Mouse (Mus musculus) heart, postnatal 0 days (tissue): ENCODE data around the gene Negr1.

ENCODE experiments used
- CTCF ChIP-seq: IDR thresholded peaks from 2 replicates; pipeline ENCODE4 v1.5.1; 2016; ENCODE audit warnings: antibody characterized with exemption, control low read depth, low read depth
- EP300 ChIP-seq: IDR thresholded peaks from 2 replicates; pipeline ENCODE4 v1.6.1; 2016; ENCODE audit warnings: antibody characterized with exemption, low read depth

DNA sequence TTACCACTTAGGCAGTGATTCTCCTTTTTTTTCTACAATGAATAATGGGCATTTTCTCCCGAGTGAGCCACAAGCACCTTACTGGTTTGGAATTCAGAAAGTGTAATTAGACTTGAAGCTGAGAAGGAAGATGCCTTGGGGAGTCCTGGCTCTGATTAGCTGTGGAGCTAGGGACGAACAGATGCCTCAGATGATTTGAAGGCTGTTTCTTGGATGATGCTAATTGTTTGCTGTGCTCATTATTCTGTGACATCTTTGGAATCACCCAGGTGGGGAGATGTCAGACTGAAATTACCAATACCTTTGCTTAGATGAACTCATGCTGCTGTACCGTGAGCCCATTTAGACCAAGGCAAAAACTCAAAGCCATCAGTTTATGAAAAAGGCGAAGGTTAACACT is 333.7 kb downstream of the Negr1 start:
- TF ChIP-seq CTCF = no peak
- TF ChIP-seq EP300 = no peak
